Mouse (Mus musculus): ENCODE results near the gene Nacad. TPM values are rescaled to one million over a fixed set of nuclear protein-coding genes. Genes with fewer than 3 reads are reported as not detected.

Nacad gene
- total and polyA plus RNA-seq, 2 experiments from 2014 or later = 56.7 to 84.9 TPM

- Histone ChIP-seq H3K27ac (peak overlapping the region; percentile 66), H3K36me3 (ENCODE audit: insufficient read depth, low read length) (peaks cover 18% of the 10 kb centered on the region; the same call in 1 of the 2 replicates), H3K9me3 (ENCODE audit: low read length) (no peaks in the 10 kb centered on the region), H3K4me1 (ENCODE audit: insufficient read depth, low read length) (peaks cover 23% of the 10 kb centered on the region), H3K4me2 (ENCODE audit: low read depth, low read length) (peak overlapping the region; percentile 36), H3K27me3 (ENCODE audit: insufficient read depth, low read length) (no peaks in the 10 kb centered on the region), H3K4me3 (ENCODE audit: low read length) (no peak overlapping the region), H3K9ac (replicated peaks; ENCODE audit: low read length) (peak overlapping the region; percentile 33)
- TF ChIP-seq CTCF (IDR thresholded peaks at IDR 0.05; ENCODE audit: low read depth) = no peak
- no peak for DNase-seq (ENCODE audit: low spot score)
- peak; percentile 8; the same call in 1 of the 2 replicates for ATAC-seq
- 10% methylated on average over 24 of the region's 27 CpGs for WGBS
These were observed 6.7 kb downstream of the Nacad start for GRCm38 (mm10) chr11:6599011-6599681.

DNA sequence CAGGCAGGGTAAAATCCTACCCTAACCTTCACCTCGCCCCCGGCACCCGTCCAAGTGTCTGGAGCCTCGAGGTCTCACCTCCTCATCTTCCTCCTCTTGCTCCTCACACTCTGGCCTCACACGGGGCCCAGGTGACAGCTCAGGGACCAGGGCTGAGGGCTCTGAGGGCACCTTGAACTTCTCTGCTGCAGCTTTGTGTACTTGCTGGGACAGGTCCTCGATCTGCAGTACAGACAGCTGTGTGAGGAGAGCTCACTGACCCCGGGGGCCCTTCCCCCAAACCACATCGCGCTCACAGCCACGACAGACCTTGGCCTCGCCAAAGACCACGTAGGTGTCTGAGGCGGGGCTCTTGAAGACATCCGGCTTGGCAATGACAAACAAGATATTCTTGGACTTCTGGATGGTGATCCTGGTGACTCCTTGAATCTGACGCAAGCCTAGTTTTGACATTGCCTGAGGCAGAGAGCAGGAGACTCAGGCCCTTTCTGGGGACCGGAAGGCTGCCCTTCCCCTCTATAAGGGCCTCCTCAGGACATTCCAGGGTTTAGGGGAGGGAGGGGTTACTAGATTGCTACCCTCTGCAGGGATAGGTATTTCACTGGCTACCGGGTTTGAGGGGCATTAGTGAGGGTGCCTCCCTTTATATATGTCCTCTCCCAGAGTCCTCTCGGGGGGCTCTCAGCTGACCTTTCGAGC, 7.5 kb downstream of the Nacad start:
- Histone ChIP-seq H3K36me3 (ENCODE audit: insufficient read depth, low read length) (peaks cover 26% of the 10 kb centered on the region; the same call in 1 of the 2 replicates), H3K4me1 (ENCODE audit: insufficient read depth, low read length) (peaks cover 15% of the 10 kb centered on the region), H3K4me3 (ENCODE audit: low read length) (no peak overlapping the region), H3K27me3 (ENCODE audit: insufficient read depth, low read length) (no peaks in the 10 kb centered on the region), H3K9me3 (ENCODE audit: low read length) (no peaks in the 10 kb centered on the region), H3K27ac (peak overlapping the region; percentile 66), H3K9ac (replicated peaks; ENCODE audit: low read length) (peak overlapping the region; percentile 33; the same call in 1 of the 2 replicates), H3K4me2 (ENCODE audit: low read depth, low read length) (peak overlapping the region; percentile 36; the same call in 1 of the 2 replicates)
- no peak for TF ChIP-seq CTCF (IDR thresholded peaks at IDR 0.05; ENCODE audit: low read depth)
- 57% methylated on average over 19 of the region's 19 CpGs for WGBS
- ATAC-seq (0 out of 2 replicates have a peak, but pooled peaks have one; percentile 0), DNase-seq (ENCODE audit: low spot score) (no peak)

DNA sequence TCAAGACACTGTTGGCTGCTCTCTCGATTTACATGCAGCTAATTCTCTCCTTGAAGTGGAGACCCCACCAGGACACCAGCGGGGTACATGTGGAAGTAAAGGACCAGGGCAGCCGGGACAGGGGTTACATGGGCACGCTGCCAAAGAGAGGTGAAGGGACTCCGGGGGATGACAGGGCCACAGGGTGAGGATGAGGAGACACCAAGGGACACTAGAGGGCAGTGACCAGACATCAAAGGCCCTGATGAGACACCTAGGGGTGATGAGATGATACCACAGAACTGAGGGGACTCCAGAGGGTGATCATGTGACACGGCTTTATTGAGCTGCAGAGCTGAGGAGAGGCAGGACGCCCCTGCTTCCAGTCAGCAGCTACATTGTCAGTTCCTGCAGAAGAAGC, 8.3 kb downstream of the Nacad start:
- Histone ChIP-seq H3K9ac (replicated peaks; ENCODE audit: low read length) (no peak overlapping the region), H3K4me1 (ENCODE audit: insufficient read depth, low read length) (peaks cover 12% of the 10 kb centered on the region), H3K36me3 (ENCODE audit: insufficient read depth, low read length) (peaks cover 34% of the 10 kb centered on the region; the same call in 1 of the 2 replicates), H3K27me3 (ENCODE audit: insufficient read depth, low read length) (no peaks in the 10 kb centered on the region), H3K9me3 (ENCODE audit: low read length) (no peaks in the 10 kb centered on the region), H3K4me2 (ENCODE audit: low read depth, low read length) (no peak overlapping the region), H3K27ac (peak overlapping the region; percentile 66; the same call in 1 of the 2 replicates), H3K4me3 (ENCODE audit: low read length) (no peak overlapping the region)
- DNase-seq (ENCODE audit: low spot score) = peak; percentile 53
- 58% methylated on average over 7 of the region's 7 CpGs for WGBS
- peak; percentile 22 for ATAC-seq
- TF ChIP-seq CTCF (IDR thresholded peaks at IDR 0.05; ENCODE audit: low read depth) = peak; percentile 49

DNA sequence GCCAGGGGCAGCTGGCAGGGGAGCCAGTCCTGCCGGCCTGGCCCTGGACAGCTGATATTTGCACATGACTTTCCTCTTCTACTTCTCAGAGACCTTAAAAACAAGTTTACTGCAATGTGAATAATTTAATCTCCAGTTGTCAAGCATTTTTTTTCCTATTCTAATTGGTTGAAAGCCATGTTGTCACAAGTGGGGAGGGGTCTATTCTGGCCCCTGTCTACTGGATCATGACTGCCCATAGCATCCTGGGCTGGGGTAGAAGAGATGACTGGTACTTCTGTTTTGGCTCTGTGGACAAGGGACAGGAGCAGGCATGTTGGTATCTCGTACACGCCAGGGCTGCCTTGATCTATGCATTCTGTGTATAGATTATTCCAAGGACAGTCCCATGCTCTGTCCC, 9.2 kb downstream of the Nacad start:
- DNase-seq (ENCODE audit: low spot score) = no peak
- peaks cover 12% of the 10 kb centered on the region for H3K4me1 ChIP-seq (ENCODE audit: insufficient read depth, low read length)
- H3K27me3 ChIP-seq (ENCODE audit: insufficient read depth, low read length) = no peaks in the 10 kb centered on the region
- TF ChIP-seq CTCF (IDR thresholded peaks at IDR 0.05; ENCODE audit: low read depth) = no peak
- ATAC-seq = no peak
- peaks cover 35% of the 10 kb centered on the region; the same call in 1 of the 2 replicates for H3K36me3 ChIP-seq (ENCODE audit: insufficient read depth, low read length)
- H3K9ac ChIP-seq (replicated peaks; ENCODE audit: low read length) = no peak overlapping the region
- H3K9me3 ChIP-seq (ENCODE audit: low read length) = no peaks in the 10 kb centered on the region
- H3K27ac ChIP-seq = no peak overlapping the region
- H3K4me2 ChIP-seq (ENCODE audit: low read depth, low read length) = no peak overlapping the region
- H3K4me3 ChIP-seq (ENCODE audit: low read length) = no peak overlapping the region
- WGBS = 84% methylated on average over 3 of the region's 3 CpGs

- WGBS = 96% methylated on average over 6 of the region's 6 CpGs
- TF ChIP-seq CTCF (IDR thresholded peaks at IDR 0.05; ENCODE audit: low read depth) = no peak
- ATAC-seq = no peak
- Histone ChIP-seq H3K36me3 (ENCODE audit: insufficient read depth, low read length) (peaks cover 37% of the 10 kb centered on the region; the same call in 1 of the 2 replicates), H3K4me3 (ENCODE audit: low read length) (no peak overlapping the region), H3K9ac (replicated peaks; ENCODE audit: low read length) (no peak overlapping the region), H3K27ac (0 out of 2 replicates have a peak overlapping the region, but pooled peaks have one; percentile 4), H3K4me2 (ENCODE audit: low read depth, low read length) (no peak overlapping the region), H3K9me3 (ENCODE audit: low read length) (no peaks in the 10 kb centered on the region), H3K4me1 (ENCODE audit: insufficient read depth, low read length) (peaks cover 12% of the 10 kb centered on the region), H3K27me3 (ENCODE audit: insufficient read depth, low read length) (no peaks in the 10 kb centered on the region)
- DNase-seq (ENCODE audit: low spot score) = no peak
These were observed 9.6 kb downstream of the Nacad start for GRCm38 (mm10) chr11:6596205-6596604.

- no peak overlapping the region for H3K9ac ChIP-seq (replicated peaks; ENCODE audit: low read length)
- ATAC-seq (no peak), DNase-seq (ENCODE audit: low spot score) (no peak)
- no peaks in the 10 kb centered on the region for H3K27me3 ChIP-seq (ENCODE audit: insufficient read depth, low read length)
- no peak overlapping the region for H3K4me3 ChIP-seq (ENCODE audit: low read length)
- 90% methylated on average over 5 of the region's 5 CpGs for WGBS
- no peak for TF ChIP-seq CTCF (IDR thresholded peaks at IDR 0.05; ENCODE audit: low read depth)
- no peaks in the 10 kb centered on the region for H3K9me3 ChIP-seq (ENCODE audit: low read length)
- H3K4me2 ChIP-seq (ENCODE audit: low read depth, low read length) = no peak overlapping the region
- H3K36me3 ChIP-seq (ENCODE audit: insufficient read depth, low read length) = peaks cover 37% of the 10 kb centered on the region; the same call in 1 of the 2 replicates
- peaks cover 12% of the 10 kb centered on the region for H3K4me1 ChIP-seq (ENCODE audit: insufficient read depth, low read length)
- no peak overlapping the region for H3K27ac ChIP-seq
These were observed 10.5 kb downstream of the Nacad start for GRCm38 (mm10) chr11:6595339-6595738.
